Mouse (Mus musculus) small intestine, adult 2 months (tissue): ENCODE measurements around the gene Prkg2. TPM values are rescaled to one million over a fixed set of nuclear protein-coding genes. Genes with fewer than 3 reads are reported as not detected.

Experiments used
- H3K27ac ChIP-seq: fragments of 200-500 bp; 2 replicates; pipeline ENCODE4 v1.5.1; 2012; ENCODE audit warnings: low read depth, low read length, control low read depth, inconsistent platforms; ENCODE audit not compliant: insufficient read depth
- H3K27me3 ChIP-seq: fragments of 200-500 bp; 2 replicates; pipeline ENCODE4 v1.6.1; 2012; ENCODE audit warnings: mild to moderate bottlenecking, moderate library complexity, low read length, inconsistent platforms; ENCODE audit not compliant: control insufficient read depth, insufficient read depth
- H3K36me3 ChIP-seq: fragments of 200-500 bp; 2 replicates; pipeline ENCODE4 v1.6.1; 2012; ENCODE audit warnings: mild to moderate bottlenecking, low read length, control low read depth, inconsistent platforms; ENCODE audit not compliant: control insufficient read depth, insufficient read depth
- H3K4me1 ChIP-seq: fragments of 200-500 bp; 2 replicates; pipeline ENCODE4 v1.6.1; 2012; ENCODE audit warnings: low read length, inconsistent platforms, mixed read lengths; ENCODE audit not compliant: control insufficient read depth, insufficient read depth, insufficient read length
- H3K4me3 ChIP-seq: fragments of 200-500 bp; 2 replicates; pipeline ENCODE4 v1.5.1; 2012; ENCODE audit warnings: low read depth, mild to moderate bottlenecking, control low read depth, inconsistent platforms, low read length, moderate library complexity
- CTCF ChIP-seq: fragments of 200-500 bp; IDR thresholded peaks from 2 replicates; pipeline ENCODE4 v1.5.1; 2012; ENCODE audit warnings: low read depth, mild to moderate bottlenecking, control low read depth, inconsistent platforms, low read length, moderate library complexity, mixed read lengths; ENCODE audit not compliant: insufficient replicate concordance, insufficient read length; ENCODE audit errors: extremely low read depth
- POLR2A ChIP-seq: fragments of 200-500 bp; IDR thresholded peaks from 2 replicates; pipeline ENCODE4 v1.6.1; 2012; ENCODE audit warnings: low read depth, mild to moderate bottlenecking, control low read depth, inconsistent platforms, low read length, moderate library complexity
- WGBS: fragments of 180-500 bp; shearing (Covaris S2); methylation state at CpG from one replicate; pipeline ENCODE4 v1.1.7; 2018; 5-methylcytosine and 5-hydroxymethylcytosine counted together
- polyA plus RNA-seq: library from polyadenylated mRNA; depleted of rRNA; stranded (reverse); fragments of >200 nt; gene quantifications from 2 replicates; pipeline ENCODE4 v1.2.3, GENCODE M21; 2012

Prkg2 gene
- polyA plus RNA-seq, 1 experiment, result 8.2 TPM

DNA sequence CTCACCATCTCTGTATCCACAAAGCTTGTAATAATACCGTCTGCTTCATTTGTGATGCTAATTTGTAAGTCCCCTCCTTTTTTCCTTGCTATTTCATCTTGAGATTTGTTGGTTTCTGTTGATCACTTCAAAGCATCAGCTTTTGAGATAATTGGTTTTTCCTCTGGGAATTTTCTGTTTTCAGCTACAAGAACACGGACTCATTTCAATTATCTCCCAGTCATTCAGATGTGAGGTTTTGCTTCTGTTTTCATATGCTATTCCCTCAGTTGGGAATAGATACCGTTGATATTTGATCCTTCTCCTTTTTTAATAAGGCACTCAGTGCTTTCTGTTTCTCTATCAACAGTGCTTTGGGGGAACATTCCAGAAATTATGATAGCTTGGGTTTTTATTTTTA is 81.6 kb downstream of the Prkg2 start:
- Histone ChIP-seq H3K4me1 (no peaks in the 10 kb centered on the region), H3K27ac (no peak overlapping the region), H3K36me3 (peaks cover 6% of the 10 kb centered on the region), H3K4me3 (no peak overlapping the region), H3K27me3 (no peaks in the 10 kb centered on the region)
- TF ChIP-seq CTCF, result no peak
- no peak for TF ChIP-seq POLR2A
- whole genome bisulfite sequencing, result 86% methylated on average over 3 of the region's 3 CpGs

DNA sequence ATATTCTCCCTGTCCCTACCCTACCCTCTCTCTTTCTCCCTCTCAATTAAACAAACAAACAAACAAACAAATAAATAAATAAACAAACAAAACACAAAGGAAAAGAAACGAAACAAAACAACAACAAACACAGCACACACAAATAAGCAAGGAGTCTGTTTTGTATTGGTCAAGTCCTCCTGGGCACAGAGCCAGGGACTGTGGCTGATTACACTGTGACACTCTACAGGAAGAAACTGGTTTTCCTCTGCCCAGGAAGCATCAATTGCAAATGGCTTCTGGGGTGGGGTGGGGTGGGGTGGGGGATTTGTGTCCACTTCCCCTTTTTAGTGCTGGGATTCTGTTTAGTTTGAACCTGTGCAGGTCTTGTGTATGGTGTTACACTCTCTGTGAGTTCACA is 83.8 kb downstream of the Prkg2 start:
- Histone ChIP-seq H3K36me3 (peaks cover 1% of the 10 kb centered on the region; the same call in 1 of the 2 replicates), H3K27me3 (no peaks in the 10 kb centered on the region), H3K4me3 (no peak overlapping the region), H3K4me1 (no peaks in the 10 kb centered on the region), H3K27ac (no peak overlapping the region)
- WGBS, result 50% methylated on average over 1 of the region's 1 CpGs
- TF ChIP-seq CTCF (no peak), POLR2A (no peak)

DNA sequence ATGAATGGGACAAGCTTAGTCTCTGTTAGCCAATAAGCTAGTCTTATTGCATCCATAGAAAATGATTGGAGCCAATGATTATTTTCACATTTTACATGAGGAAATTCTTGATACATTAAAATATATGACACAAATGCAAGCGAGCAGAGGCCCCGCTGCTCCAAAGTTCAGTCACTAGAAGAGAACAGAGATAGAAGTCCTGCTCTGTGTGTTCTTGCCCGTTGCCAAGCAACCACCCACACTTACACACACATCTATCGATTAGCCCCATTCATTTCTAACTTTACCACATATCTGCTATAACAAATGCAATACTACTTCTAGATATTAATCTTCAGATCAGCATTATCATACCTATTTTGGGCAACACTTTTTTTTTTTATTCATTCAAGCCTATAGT is 85.6 kb downstream of the Prkg2 start:
- no peaks in the 10 kb centered on the region for H3K4me1 ChIP-seq
- no peak overlapping the region for H3K4me3 ChIP-seq
- 22% methylated on average over 4 of the region's 4 CpGs for WGBS
- no peak overlapping the region for H3K27ac ChIP-seq
- no peaks in the 10 kb centered on the region for H3K27me3 ChIP-seq
- no peak for TF ChIP-seq POLR2A
- no peak for TF ChIP-seq CTCF
- peaks cover 3% of the 10 kb centered on the region; the same call in 1 of the 2 replicates for H3K36me3 ChIP-seq

DNA sequence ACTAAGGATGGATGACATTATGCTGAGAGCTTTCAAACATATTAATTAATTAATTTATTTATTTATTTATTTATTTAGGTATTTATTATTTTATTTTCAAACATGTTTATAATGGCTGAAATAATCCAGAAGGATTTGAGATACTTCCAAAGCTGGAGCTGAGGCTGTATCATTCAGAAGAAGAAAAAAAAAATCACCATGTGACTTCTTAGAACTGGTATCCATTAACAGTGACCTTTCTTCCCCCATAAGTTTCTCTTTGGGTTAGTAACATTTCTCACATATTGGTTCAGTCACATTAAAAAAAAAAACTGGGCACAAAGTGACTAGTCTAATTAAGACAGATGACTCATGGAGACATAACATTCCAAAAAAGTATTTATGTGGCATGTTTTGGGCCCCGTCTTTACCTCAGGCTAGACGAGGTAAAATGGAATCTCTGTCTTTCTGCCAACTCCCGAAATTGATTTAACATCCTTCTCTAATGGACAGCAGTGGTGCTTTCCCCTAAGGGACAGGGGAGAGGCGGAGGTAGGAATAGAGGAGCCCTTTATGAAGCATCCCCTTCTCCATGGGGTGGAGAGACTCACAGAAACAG is 86.6 kb downstream of the Prkg2 start:
- WGBS, result 81% methylated on average over 4 of the region's 4 CpGs
- Histone ChIP-seq H3K27ac (no peak overlapping the region), H3K27me3 (no peaks in the 10 kb centered on the region), H3K4me1 (no peaks in the 10 kb centered on the region), H3K4me3 (no peak overlapping the region), H3K36me3 (peaks cover 6% of the 10 kb centered on the region; the same call in 1 of the 2 replicates)
- TF ChIP-seq POLR2A, result no peak
- TF ChIP-seq CTCF, result no peak

DNA sequence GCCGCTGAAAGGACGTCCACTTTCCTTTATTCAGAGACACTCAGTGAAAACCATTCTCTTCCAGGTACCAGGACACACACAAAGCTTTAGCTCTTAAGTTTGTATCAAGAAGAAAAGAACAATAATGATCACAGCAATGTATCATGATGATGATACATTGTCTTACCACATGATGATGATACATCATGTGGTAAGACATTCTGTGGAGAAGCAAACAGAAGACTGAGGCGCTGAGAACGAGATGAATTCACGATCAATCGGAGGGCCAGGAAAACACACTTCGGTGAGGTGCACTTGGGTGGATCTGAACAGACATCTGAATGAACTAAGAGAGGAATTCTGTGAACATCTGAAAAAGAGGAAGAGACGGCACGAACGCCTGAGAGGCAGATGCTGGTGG is 87.4 kb downstream of the Prkg2 start:
- no peak overlapping the region for H3K27ac ChIP-seq
- TF ChIP-seq CTCF (no peak), POLR2A (no peak)
- peaks cover 11% of the 10 kb centered on the region; the same call in 1 of the 2 replicates for H3K36me3 ChIP-seq
- 94% methylated on average over 10 of the region's 10 CpGs for WGBS
- H3K27me3 ChIP-seq, result no peaks in the 10 kb centered on the region
- H3K4me1 ChIP-seq, result no peaks in the 10 kb centered on the region
- no peak overlapping the region for H3K4me3 ChIP-seq

DNA sequence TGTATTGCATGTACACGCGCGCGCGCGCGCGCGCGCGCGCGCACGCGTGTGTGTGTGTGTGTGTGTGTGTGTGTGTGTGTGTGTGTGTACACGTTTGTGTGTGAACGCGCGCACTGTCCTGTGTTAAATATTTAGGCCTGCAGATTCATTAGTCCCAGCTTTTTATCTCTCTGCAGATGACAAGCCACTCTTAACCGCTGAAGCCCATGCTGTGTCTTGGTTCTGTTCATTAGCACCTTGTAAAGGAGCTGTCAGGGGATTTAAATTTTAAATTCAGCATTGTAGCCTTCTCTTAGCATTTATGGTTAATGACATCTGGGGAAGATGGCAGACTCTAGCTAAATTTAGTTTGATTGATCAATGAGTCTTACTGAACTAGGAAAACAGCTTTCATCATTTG is 90.5 kb downstream of the Prkg2 start:
- H3K36me3 ChIP-seq, result peaks cover 23% of the 10 kb centered on the region
- H3K27me3 ChIP-seq, result no peaks in the 10 kb centered on the region
- H3K4me1 ChIP-seq, result no peaks in the 10 kb centered on the region
- H3K4me3 ChIP-seq, result no peak overlapping the region
- no peak overlapping the region for H3K27ac ChIP-seq
- WGBS, result 96% methylated on average over 20 of the region's 20 CpGs
- TF ChIP-seq CTCF (no peak), POLR2A (no peak)

DNA sequence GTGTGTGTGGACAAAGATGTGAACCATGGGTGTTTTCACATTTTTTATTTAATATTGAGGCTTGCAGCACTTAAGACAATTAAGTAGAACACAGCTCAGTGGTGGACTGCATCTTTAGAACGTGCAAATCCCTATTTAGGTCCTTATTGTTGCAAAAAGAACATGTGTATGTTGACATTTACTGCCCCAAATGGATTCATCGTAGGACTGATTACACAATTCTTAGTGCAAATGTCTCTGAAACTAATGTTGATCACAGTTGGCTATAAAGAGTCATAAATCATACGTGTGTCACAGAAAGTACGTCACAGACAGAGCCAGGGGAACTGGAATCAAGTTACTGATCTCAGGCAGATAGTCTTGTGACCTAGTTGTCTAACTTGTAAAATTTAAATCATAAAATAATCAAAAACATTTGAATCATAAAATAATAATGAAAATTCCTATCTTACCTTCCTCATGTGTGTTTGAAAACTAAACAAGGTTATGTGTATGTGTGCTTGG is 91.0 kb downstream of the Prkg2 start:
- Histone ChIP-seq H3K27me3 (no peaks in the 10 kb centered on the region), H3K27ac (no peak overlapping the region), H3K4me1 (no peaks in the 10 kb centered on the region), H3K4me3 (no peak overlapping the region), H3K36me3 (peaks cover 24% of the 10 kb centered on the region)
- 50% methylated on average over 4 of the region's 4 CpGs for WGBS
- no peak for TF ChIP-seq CTCF
- TF ChIP-seq POLR2A, result no peak
